7 mouse cellular contexts compared by ENCODE assay signal in the genomic region with DNA sequence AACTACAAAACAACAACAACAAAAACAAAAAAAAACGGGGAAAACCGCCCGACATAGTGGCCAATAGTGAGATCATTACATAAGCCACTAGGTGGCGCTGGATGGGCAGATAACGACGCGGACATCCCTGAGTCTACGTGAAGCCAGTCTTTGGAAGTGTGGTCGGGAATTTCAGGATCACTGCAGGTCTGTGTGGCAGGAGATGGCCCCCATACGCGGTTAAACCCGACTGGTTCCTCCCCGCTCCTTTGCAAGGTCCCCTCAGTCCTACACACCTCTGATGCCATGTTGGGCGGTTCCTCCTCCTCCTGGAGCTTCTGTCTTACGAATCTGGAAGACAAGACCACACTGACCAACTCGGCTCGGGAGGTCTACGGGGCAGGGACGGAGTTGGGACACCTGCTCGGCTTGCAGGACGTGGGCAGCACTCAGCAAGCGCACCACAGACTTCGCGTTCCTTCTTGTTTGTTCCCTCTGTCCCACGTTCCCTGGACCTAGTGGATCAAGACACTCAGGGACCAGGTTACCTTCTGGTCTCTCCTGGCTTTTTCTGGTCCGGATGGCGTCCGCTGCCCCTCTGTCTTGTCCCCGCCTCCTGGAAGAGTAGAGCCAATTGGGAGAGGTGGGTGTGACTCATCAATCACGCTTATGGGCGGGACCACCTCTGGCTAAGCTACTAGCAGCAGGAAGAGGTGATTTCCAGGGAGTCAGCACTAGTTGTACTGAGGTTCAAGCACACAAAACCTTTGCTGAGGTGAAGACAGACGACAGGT. TPM values are rescaled to one million over a fixed set of nuclear protein-coding genes. Genes with fewer than 3 reads are reported as not detected.
DNase-seq lines count a peak whose midpoint lies in the region; ATAC-seq lines count a peak whose summit lies in the region.

No protein-coding gene starts in this region.

- WGBS in embryonic facial prominence, embryonic 12.5 days = under 1% methylated on average over 32 of the region's 32 CpGs
- whole genome bisulfite sequencing in limb, embryonic 11.5 days = under 1% methylated on average over 32 of the region's 32 CpGs
- WGBS in midbrain, embryonic 14.5 days = under 1% methylated on average over 32 of the region's 32 CpGs

- peaks cover 7% of the 10 kb centered on the region; the same call in 1 of the 2 replicates for H3K4me1 ChIP-seq in embryonic facial prominence, embryonic 12.5 days
- H3K4me1 ChIP-seq in limb, embryonic 11.5 days (ENCODE audit: control insufficient read depth, insufficient read depth, low read length) = no peaks in the 10 kb centered on the region
- peaks cover 4% of the 10 kb centered on the region; the same call in 1 of the 2 replicates for H3K4me1 ChIP-seq in midbrain, embryonic 14.5 days (ENCODE audit: control insufficient read depth, insufficient read depth, low read length)

- H3K4me2 ChIP-seq in embryonic facial prominence, embryonic 12.5 days (replicated peaks) = peak overlapping the region; percentile 86
- H3K4me2 ChIP-seq in limb, embryonic 11.5 days (ENCODE audit: low read depth, severe bottlenecking) = peak overlapping the region; percentile 82
- H3K4me2 ChIP-seq in midbrain, embryonic 14.5 days (ENCODE audit: low read length) = peak overlapping the region; percentile 93

- H3K27ac ChIP-seq in embryonic facial prominence, embryonic 12.5 days = peak overlapping the region; percentile 63
- H3K27ac ChIP-seq in limb, embryonic 11.5 days (replicated peaks; ENCODE audit: low read depth, low read length) = peak overlapping the region; percentile 52; the same call in 1 of the 2 replicates
- H3K27ac ChIP-seq in midbrain, embryonic 14.5 days (replicated peaks; ENCODE audit: low read depth, low read length) = peak overlapping the region; percentile 79

- H3K36me3 ChIP-seq in embryonic facial prominence, embryonic 12.5 days = no peaks in the 10 kb centered on the region
- no peaks in the 10 kb centered on the region for H3K36me3 ChIP-seq in limb, embryonic 11.5 days (ENCODE audit: control insufficient read depth, insufficient read depth, low read length)
- H3K36me3 ChIP-seq in midbrain, embryonic 14.5 days (ENCODE audit: control insufficient read depth, insufficient read depth, low read length) = no peaks in the 10 kb centered on the region

- H3K27me3 ChIP-seq in embryonic facial prominence, embryonic 12.5 days = no peaks in the 10 kb centered on the region
- no peaks in the 10 kb centered on the region for H3K27me3 ChIP-seq in limb, embryonic 11.5 days (ENCODE audit: control insufficient read depth, insufficient read depth, low read length)
- no peaks in the 10 kb centered on the region for H3K27me3 ChIP-seq in midbrain, embryonic 14.5 days (ENCODE audit: control insufficient read depth, insufficient read depth, low read length)

- peak overlapping the region; percentile 60 for H3K9ac ChIP-seq in embryonic facial prominence, embryonic 12.5 days
- H3K9ac ChIP-seq in limb, embryonic 11.5 days (ENCODE audit: low read length) = peak overlapping the region; percentile 55
- peak overlapping the region; percentile 60 for H3K9ac ChIP-seq in midbrain, embryonic 14.5 days (replicated peaks; ENCODE audit: low read length)

- peak overlapping the region; percentile 58 for H3K4me3 ChIP-seq in embryonic facial prominence, embryonic 12.5 days
- H3K4me3 ChIP-seq in limb, embryonic 11.5 days (ENCODE audit: low read depth, low read length) = peak overlapping the region; percentile 56
- H3K4me3 ChIP-seq in midbrain, embryonic 14.5 days (replicated peaks; ENCODE audit: low read depth, low read length) = peak overlapping the region; percentile 59

- ATAC-seq in embryonic facial prominence, embryonic 12.5 days (ENCODE audit: insufficient number of reproducible peaks, insufficient read depth, low FRiP score, low TSS enrichment) = peak; percentile 81
- ATAC-seq in limb, embryonic 11.5 days (ENCODE audit: insufficient number of reproducible peaks, low FRiP score, low TSS enrichment, low read depth) = peak; percentile 81
- peak; percentile 82 for ATAC-seq in midbrain, embryonic 14.5 days (ENCODE audit: low FRiP score, low TSS enrichment)

- DNase-seq in adrenal gland, postnatal 14 days = peak; percentile 94
- DNase-seq in heart, adult 11 months = peak; percentile 99
- DNase-seq in kidney, adult 18-20 months = peak; percentile 92
- DNase-seq in limb, embryonic 11.5 days (ENCODE audit: low spot score) = peak; percentile 85
- DNase-seq in midbrain, embryonic 14.5 days = peak; percentile 94
- peak; percentile 69 to 70 for DNase-seq in spleen, adult 18-20 months

- no peaks in the 10 kb centered on the region for H3K9me3 ChIP-seq in embryonic facial prominence, embryonic 12.5 days
- H3K9me3 ChIP-seq in limb, embryonic 11.5 days (ENCODE audit: control insufficient read depth, low read length) = no peaks in the 10 kb centered on the region
- H3K9me3 ChIP-seq in midbrain, embryonic 14.5 days (ENCODE audit: control insufficient read depth, low read length) = no peaks in the 10 kb centered on the region

RNA-seq across cellular contexts. Expression of gene Asl, which starts 5.1 kb away (rescaled TPM):
- 131 and 168 TPM in 2 replicates for total RNA-seq in adrenal gland, postnatal 14 days (2021)
- polyA plus RNA-seq in embryonic facial prominence, embryonic 12.5 days (2016; fragmentation: Nextera tagmentation; extraction: Ambion mirVana) = 24.0 and 26.7 TPM in 2 replicates
- 25.4 and 29.0 TPM in 2 replicates for polyA plus RNA-seq in limb, embryonic 11.5 days (2014; fragmentation: Nextera tagmentation; extraction: Ambion mirVana)
- polyA plus RNA-seq in midbrain, embryonic 14.5 days (2014; fragmentation: Nextera tagmentation; extraction: Ambion mirVana) = 32.6 and 50.3 TPM in 2 replicates

RNA-seq across cellular contexts. Expression of gene Crcp, which starts 5.1 kb away (rescaled TPM):
- total RNA-seq in adrenal gland, postnatal 14 days (2021) = 35.9 and 38.6 TPM in 2 replicates
- 42.0 and 42.9 TPM in 2 replicates for polyA plus RNA-seq in embryonic facial prominence, embryonic 12.5 days (2016; fragmentation: Nextera tagmentation; extraction: Ambion mirVana)
- 29.6 and 30.2 TPM in 2 replicates for polyA plus RNA-seq in limb, embryonic 11.5 days (2014; fragmentation: Nextera tagmentation; extraction: Ambion mirVana)
- polyA plus RNA-seq in midbrain, embryonic 14.5 days (2014; fragmentation: Nextera tagmentation; extraction: Ambion mirVana) = 54.8 and 72.9 TPM in 2 replicates

RNA-seq across cellular contexts. Expression of gene Gusb, which starts 21.1 kb away (rescaled TPM):
- 40.0 and 41.2 TPM in 2 replicates for total RNA-seq in adrenal gland, postnatal 14 days (2021)
- polyA plus RNA-seq in embryonic facial prominence, embryonic 12.5 days (2016; fragmentation: Nextera tagmentation; extraction: Ambion mirVana) = 35.4 and 35.9 TPM in 2 replicates
- polyA plus RNA-seq in limb, embryonic 11.5 days (2014; fragmentation: Nextera tagmentation; extraction: Ambion mirVana) = 55.9 and 57.4 TPM in 2 replicates
- 23.3 and 25.8 TPM in 2 replicates for polyA plus RNA-seq in midbrain, embryonic 14.5 days (2014; fragmentation: Nextera tagmentation; extraction: Ambion mirVana)

RNA-seq across cellular contexts. Expression of gene Tpst1, which starts 49.2 kb away (rescaled TPM):
- 32.5 and 35.5 TPM in 2 replicates for total RNA-seq in adrenal gland, postnatal 14 days (2021)
- 77.2 and 83.6 TPM in 2 replicates for polyA plus RNA-seq in embryonic facial prominence, embryonic 12.5 days (2016; fragmentation: Nextera tagmentation; extraction: Ambion mirVana)
- polyA plus RNA-seq in limb, embryonic 11.5 days (2014; fragmentation: Nextera tagmentation; extraction: Ambion mirVana) = 73.0 and 76.4 TPM in 2 replicates
- polyA plus RNA-seq in midbrain, embryonic 14.5 days (2014; fragmentation: Nextera tagmentation; extraction: Ambion mirVana) = 41.5 and 55.8 TPM in 2 replicates

Comparison
In these comparisons a context has a peak if more than half of its experiments do, and no peak if none do; other contexts are left out.
1. Peak in every context shown above with its lines: DNase-seq, ATAC-seq, H3K4me3 ChIP-seq and H3K27ac ChIP-seq.